Mouse (Mus musculus): Measurements from ENCODE around the gene Naglu. TPM values are rescaled to one million over a fixed set of nuclear protein-coding genes. Genes with fewer than 3 reads are reported as not detected.

Naglu gene
- polyA plus RNA-seq, 1 experiment from 2014 or later: 5.2 TPM

- H3K4me2 ChIP-seq (ENCODE audit: low read depth, severe bottlenecking): peak overlapping the region; percentile 96
- H3K9ac ChIP-seq (ENCODE audit: low read length): peak overlapping the region; percentile 90
- no peaks in the 10 kb centered on the region for H3K9me3 ChIP-seq (ENCODE audit: control insufficient read depth, low read length)
- DNase-seq (ENCODE audit: low spot score): no peak
- WGBS: 40% methylated on average over 19 of the region's 19 CpGs
- no peaks in the 10 kb centered on the region for H3K36me3 ChIP-seq (ENCODE audit: control insufficient read depth, insufficient read depth, low read length)
- peaks cover 35% of the 10 kb centered on the region for H3K27me3 ChIP-seq (ENCODE audit: control insufficient read depth, insufficient read depth, low read length)
- 0 out of 2 replicates have a peak, but pooled peaks have one; percentile 11 for ATAC-seq (ENCODE audit: insufficient number of reproducible peaks, low FRiP score, low TSS enrichment, low read depth)
- H3K4me1 ChIP-seq (ENCODE audit: control insufficient read depth, insufficient read depth, low read length): peaks cover 21% of the 10 kb centered on the region
- H3K27ac ChIP-seq (replicated peaks; ENCODE audit: low read depth, low read length): no peak overlapping the region; the same call in 1 of the 2 replicates
- peak overlapping the region; percentile 82 for H3K4me3 ChIP-seq (ENCODE audit: low read depth, low read length)
Observed at GRCm38 (mm10) chr11:101083083-101083697, 13.4 kb downstream of the Naglu start.

GRCm38 (mm10) chr11:101084246-101084645, 14.4 kb downstream of the Naglu start:
- no peak overlapping the region; the same call in 1 of the 2 replicates for H3K4me3 ChIP-seq (ENCODE audit: low read depth, low read length)
- WGBS: 86% methylated on average over 14 of the region's 14 CpGs
- DNase-seq (ENCODE audit: low spot score): no peak

GRCm38 (mm10) chr11:101084811-101085210, 15.0 kb downstream of the Naglu start:
- ATAC-seq (ENCODE audit: insufficient number of reproducible peaks, low FRiP score, low TSS enrichment, low read depth): no peak
- 93% methylated on average over 12 of the region's 12 CpGs for WGBS
- DNase-seq (ENCODE audit: low spot score): no peak
- H3K4me3 ChIP-seq (ENCODE audit: low read depth, low read length): no peak overlapping the region
- peaks cover 7% of the 10 kb centered on the region for H3K36me3 ChIP-seq (ENCODE audit: control insufficient read depth, insufficient read depth, low read length)
- H3K27me3 ChIP-seq (ENCODE audit: control insufficient read depth, insufficient read depth, low read length): peaks cover 18% of the 10 kb centered on the region
- no peaks in the 10 kb centered on the region for H3K9me3 ChIP-seq (ENCODE audit: control insufficient read depth, low read length)
- no peak overlapping the region for H3K4me2 ChIP-seq (ENCODE audit: low read depth, severe bottlenecking)
- H3K9ac ChIP-seq (ENCODE audit: low read length): no peak overlapping the region
- peaks cover 19% of the 10 kb centered on the region for H3K4me1 ChIP-seq (ENCODE audit: control insufficient read depth, insufficient read depth, low read length)
- no peak overlapping the region for H3K27ac ChIP-seq (replicated peaks; ENCODE audit: low read depth, low read length)

More at GRCm38 (mm10) chr11:101084246-101084645, 14.4 kb downstream of the Naglu start:
- Histone ChIP-seq H3K4me1 (ENCODE audit: control insufficient read depth, insufficient read depth, low read length) (peaks cover 21% of the 10 kb centered on the region), H3K9me3 (ENCODE audit: control insufficient read depth, low read length) (no peaks in the 10 kb centered on the region), H3K27ac (replicated peaks; ENCODE audit: low read depth, low read length) (no peak overlapping the region), H3K27me3 (ENCODE audit: control insufficient read depth, insufficient read depth, low read length) (peaks cover 24% of the 10 kb centered on the region), H3K36me3 (ENCODE audit: control insufficient read depth, insufficient read depth, low read length) (peaks cover 2% of the 10 kb centered on the region; the same call in 1 of the 2 replicates), H3K9ac (ENCODE audit: low read length) (no peak overlapping the region), H3K4me2 (ENCODE audit: low read depth, severe bottlenecking) (no peak overlapping the region)
- ATAC-seq (ENCODE audit: insufficient number of reproducible peaks, low FRiP score, low TSS enrichment, low read depth): no peak

- no peak overlapping the region for H3K4me2 ChIP-seq (ENCODE audit: low read depth, severe bottlenecking)
- no peak overlapping the region for H3K4me3 ChIP-seq (ENCODE audit: low read depth, low read length)
- peaks cover 18% of the 10 kb centered on the region for H3K4me1 ChIP-seq (ENCODE audit: control insufficient read depth, insufficient read depth, low read length)
- H3K27me3 ChIP-seq (ENCODE audit: control insufficient read depth, insufficient read depth, low read length): peaks cover 9% of the 10 kb centered on the region
- DNase-seq (ENCODE audit: low spot score): no peak
- no peak overlapping the region for H3K9ac ChIP-seq (ENCODE audit: low read length)
- peaks cover 13% of the 10 kb centered on the region for H3K36me3 ChIP-seq (ENCODE audit: control insufficient read depth, insufficient read depth, low read length)
- H3K27ac ChIP-seq (replicated peaks; ENCODE audit: low read depth, low read length): no peak overlapping the region
- no peaks in the 10 kb centered on the region for H3K9me3 ChIP-seq (ENCODE audit: control insufficient read depth, low read length)
- no peak for ATAC-seq (ENCODE audit: insufficient number of reproducible peaks, low FRiP score, low TSS enrichment, low read depth)
- WGBS: 92% methylated on average over 18 of the region's 18 CpGs
Observed at GRCm38 (mm10) chr11:101085617-101086322, 16.0 kb downstream of the Naglu start.

GRCm38 (mm10) chr11:101086323-101086674, 16.5 kb downstream of the Naglu start:
- H3K9ac ChIP-seq (ENCODE audit: low read length): no peak overlapping the region
- H3K27ac ChIP-seq (replicated peaks; ENCODE audit: low read depth, low read length): peak overlapping the region; percentile 72; the same call in 1 of the 2 replicates

GRCm38 (mm10) chr11:101086756-101087681, 17.2 kb downstream of the Naglu start, which contains the start of gene Mlx:
Mlx (plus strand) TSS chr11:101087277.
- Histone ChIP-seq H3K36me3 (ENCODE audit: control insufficient read depth, insufficient read depth, low read length) (peaks cover 23% of the 10 kb centered on the region), H3K27ac (replicated peaks; ENCODE audit: low read depth, low read length) (peak within 1 kb of the TSS; percentile 72), H3K4me3 (ENCODE audit: low read depth, low read length) (peak within 1 kb of the TSS; percentile 82), H3K4me1 (ENCODE audit: control insufficient read depth, insufficient read depth, low read length) (peaks cover 18% of the 10 kb centered on the region), H3K9me3 (ENCODE audit: control insufficient read depth, low read length) (no peaks in the 10 kb centered on the region), H3K27me3 (ENCODE audit: control insufficient read depth, insufficient read depth, low read length) (no peaks in the 10 kb centered on the region), H3K4me2 (ENCODE audit: low read depth, severe bottlenecking) (peak within 1 kb of the TSS; percentile 91), H3K9ac (ENCODE audit: low read length) (peak within 1 kb of the TSS; percentile 67)
- peak; percentile 76 for ATAC-seq (ENCODE audit: insufficient number of reproducible peaks, low FRiP score, low TSS enrichment, low read depth)
- peak; percentile 86 for DNase-seq (ENCODE audit: low spot score)
- 2% methylated on average over 52 of the region's 52 CpGs for WGBS

More at GRCm38 (mm10) chr11:101086323-101086674, 16.5 kb downstream of the Naglu start:
- H3K36me3 ChIP-seq (ENCODE audit: control insufficient read depth, insufficient read depth, low read length): peaks cover 18% of the 10 kb centered on the region
- H3K27me3 ChIP-seq (ENCODE audit: control insufficient read depth, insufficient read depth, low read length): peaks cover 4% of the 10 kb centered on the region
- DNase-seq (ENCODE audit: low spot score) (no peak), ATAC-seq (ENCODE audit: insufficient number of reproducible peaks, low FRiP score, low TSS enrichment, low read depth) (no peak)
- no peak overlapping the region for H3K4me3 ChIP-seq (ENCODE audit: low read depth, low read length)
- H3K9me3 ChIP-seq (ENCODE audit: control insufficient read depth, low read length): no peaks in the 10 kb centered on the region
- peaks cover 18% of the 10 kb centered on the region for H3K4me1 ChIP-seq (ENCODE audit: control insufficient read depth, insufficient read depth, low read length)
- peak overlapping the region; percentile 91 for H3K4me2 ChIP-seq (ENCODE audit: low read depth, severe bottlenecking)
- 86% methylated on average over 6 of the region's 6 CpGs for WGBS

GRCm38 (mm10) chr11:101087682-101088055, 17.9 kb downstream of the Naglu start:
- peaks cover 23% of the 10 kb centered on the region for H3K36me3 ChIP-seq (ENCODE audit: control insufficient read depth, insufficient read depth, low read length)
- ATAC-seq (ENCODE audit: insufficient number of reproducible peaks, low FRiP score, low TSS enrichment, low read depth): no peak

GRCm38 (mm10) chr11:101089931-101090330, 20.1 kb downstream of the Naglu start:
- 81% methylated on average over 1 of the region's 1 CpGs for WGBS
- Histone ChIP-seq H3K27me3 (ENCODE audit: control insufficient read depth, insufficient read depth, low read length) (no peaks in the 10 kb centered on the region), H3K4me2 (ENCODE audit: low read depth, severe bottlenecking) (no peak overlapping the region), H3K9ac (ENCODE audit: low read length) (no peak overlapping the region), H3K4me3 (ENCODE audit: low read depth, low read length) (no peak overlapping the region), H3K27ac (replicated peaks; ENCODE audit: low read depth, low read length) (no peak overlapping the region), H3K4me1 (ENCODE audit: control insufficient read depth, insufficient read depth, low read length) (peaks cover 12% of the 10 kb centered on the region), H3K36me3 (ENCODE audit: control insufficient read depth, insufficient read depth, low read length) (peaks cover 27% of the 10 kb centered on the region), H3K9me3 (ENCODE audit: control insufficient read depth, low read length) (no peaks in the 10 kb centered on the region)
- ATAC-seq (ENCODE audit: insufficient number of reproducible peaks, low FRiP score, low TSS enrichment, low read depth) (no peak), DNase-seq (ENCODE audit: low spot score) (no peak)

More at GRCm38 (mm10) chr11:101087682-101088055, 17.9 kb downstream of the Naglu start:
- Histone ChIP-seq H3K27me3 (ENCODE audit: control insufficient read depth, insufficient read depth, low read length) (no peaks in the 10 kb centered on the region), H3K4me3 (ENCODE audit: low read depth, low read length) (peak overlapping the region; percentile 82), H3K27ac (replicated peaks; ENCODE audit: low read depth, low read length) (no peak overlapping the region), H3K9ac (ENCODE audit: low read length) (peak overlapping the region; percentile 67), H3K4me1 (ENCODE audit: control insufficient read depth, insufficient read depth, low read length) (peaks cover 18% of the 10 kb centered on the region), H3K4me2 (ENCODE audit: low read depth, severe bottlenecking) (peak overlapping the region; percentile 91), H3K9me3 (ENCODE audit: control insufficient read depth, low read length) (no peaks in the 10 kb centered on the region)
- 9% methylated on average over 8 of the region's 8 CpGs for WGBS
- DNase-seq (ENCODE audit: low spot score): no peak

All from limb, embryonic 11.5 days (tissue).